Mouse (Mus musculus) cortical plate, adult 2 months (tissue): ENCODE results near the gene Gm28048. TPM values are rescaled to one million over a fixed set of nuclear protein-coding genes. Genes with fewer than 3 reads are reported as not detected.
A peak's percentile ranks its signal among the peaks of the same experiment; 100 is the strongest.

Source experiments
- H3K27ac ChIP-seq: fragments of 200-500 bp; 2 replicates; pipeline ENCODE4 v1.5.1; 2012; ENCODE audit warnings: low read length, control low read depth, inconsistent platforms; ENCODE audit not compliant: insufficient read depth
- H3K4me1 ChIP-seq: fragments of 200-500 bp; 2 replicates; pipeline ENCODE4 v1.6.1; 2011; ENCODE audit warnings: low read length; ENCODE audit not compliant: control insufficient read depth, insufficient read depth
- H3K4me3 ChIP-seq: fragments of 200-500 bp; 2 replicates; pipeline ENCODE4 v1.5.1; 2011; ENCODE audit warnings: mild to moderate bottlenecking, low read length, control low read depth; ENCODE audit not compliant: insufficient read depth
- CTCF ChIP-seq: fragments of 200-500 bp; IDR thresholded peaks from 2 replicates; pipeline ENCODE4 v1.5.1; 2011; ENCODE audit warnings: mild to moderate bottlenecking, control low read depth, low read length; ENCODE audit not compliant: insufficient read depth; ENCODE audit errors: extremely low read depth
- POLR2A ChIP-seq: fragments of 200-500 bp; IDR thresholded peaks from 2 replicates; pipeline ENCODE4 v1.6.1; 2011; ENCODE audit warnings: mild to moderate bottlenecking, low read length, control low read depth; ENCODE audit not compliant: insufficient read depth; ENCODE audit errors: extremely low read depth
- polyA plus RNA-seq: library from polyadenylated mRNA; depleted of rRNA; stranded (reverse); fragments of >200 nt; gene quantifications from 2 replicates; pipeline ENCODE4 v1.2.3, GENCODE M21; 2012

Gm28048 gene
- polyA plus RNA-seq, 1 experiment = 7.3 TPM

DNA sequence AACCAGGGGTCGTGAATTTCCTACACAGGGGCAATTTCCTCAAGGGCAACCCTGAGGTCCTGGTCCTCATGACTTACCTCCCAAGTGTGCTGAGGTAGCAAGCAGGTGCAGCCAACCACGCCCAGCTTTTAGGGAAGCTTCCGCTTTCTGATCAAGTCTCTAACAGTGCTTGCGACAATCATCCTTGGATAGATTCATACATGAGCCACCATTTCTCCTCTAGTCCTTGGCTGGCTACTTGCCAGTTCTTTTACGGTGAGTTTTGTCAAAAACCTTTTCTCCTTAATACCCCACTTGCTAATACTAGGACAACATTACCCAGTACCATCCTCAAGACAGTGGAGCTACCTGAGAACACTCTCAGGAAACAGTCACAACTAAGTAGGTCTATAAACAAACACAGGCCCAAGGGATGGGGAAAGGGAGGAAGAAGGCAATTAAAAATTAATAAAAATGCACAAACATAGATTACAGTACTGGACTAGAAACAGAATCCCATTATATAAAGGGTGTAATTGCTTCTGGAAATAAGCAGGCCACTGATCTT lies 133.2 kb downstream of the Gm28048 start:
- Histone ChIP-seq H3K4me1 (peaks cover 11% of the 10 kb centered on the region), H3K27ac (no peak overlapping the region), H3K4me3 (no peak overlapping the region)
- TF ChIP-seq CTCF (no peak), POLR2A (no peak)

DNA sequence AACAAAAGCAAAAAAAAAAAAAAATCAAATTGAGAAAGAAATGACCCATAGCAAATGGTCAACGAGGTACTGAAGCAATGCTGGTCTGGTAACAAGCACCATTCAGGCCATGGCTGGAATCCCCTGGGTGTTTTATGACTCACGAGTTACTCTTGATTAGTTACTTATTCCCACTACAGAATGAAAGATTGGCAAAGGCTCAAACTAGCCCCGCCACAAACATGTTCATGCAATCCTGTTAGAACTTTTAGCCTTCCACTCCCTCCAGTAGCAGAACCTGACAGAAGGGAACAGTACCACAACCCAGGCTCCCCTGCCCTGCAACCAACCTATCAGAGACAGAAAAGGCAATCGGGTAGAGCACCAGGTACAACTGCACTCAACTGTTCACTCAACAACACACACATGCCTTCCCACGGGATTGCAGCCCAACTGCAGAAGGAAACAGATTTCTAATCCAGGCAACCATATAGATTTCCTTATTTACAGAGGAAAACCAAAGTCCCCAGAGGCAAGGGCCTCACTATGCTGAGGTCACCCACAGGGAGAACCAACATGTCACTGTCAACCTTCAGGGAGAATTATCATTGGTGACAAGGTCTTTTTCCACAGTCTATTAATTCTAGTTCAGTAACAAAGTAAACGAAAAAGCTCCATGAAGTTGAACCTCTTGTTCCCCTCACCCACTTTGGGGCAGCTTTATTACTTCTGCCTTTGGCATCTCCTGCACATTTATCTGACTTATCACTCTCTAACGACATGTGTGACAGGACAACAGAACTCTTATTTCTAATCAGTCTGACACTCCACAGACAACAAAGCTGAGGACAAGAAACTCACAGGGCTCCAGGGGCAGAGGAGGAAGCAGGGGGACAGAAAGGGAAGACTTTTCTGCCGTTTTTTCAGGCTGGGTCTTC lies 133.9 kb downstream of the Gm28048 start:
- H3K4me1 ChIP-seq = peaks cover 11% of the 10 kb centered on the region
- no peak overlapping the region for H3K27ac ChIP-seq
- TF ChIP-seq CTCF (no peak), POLR2A (no peak)
- H3K4me3 ChIP-seq = no peak overlapping the region

DNA sequence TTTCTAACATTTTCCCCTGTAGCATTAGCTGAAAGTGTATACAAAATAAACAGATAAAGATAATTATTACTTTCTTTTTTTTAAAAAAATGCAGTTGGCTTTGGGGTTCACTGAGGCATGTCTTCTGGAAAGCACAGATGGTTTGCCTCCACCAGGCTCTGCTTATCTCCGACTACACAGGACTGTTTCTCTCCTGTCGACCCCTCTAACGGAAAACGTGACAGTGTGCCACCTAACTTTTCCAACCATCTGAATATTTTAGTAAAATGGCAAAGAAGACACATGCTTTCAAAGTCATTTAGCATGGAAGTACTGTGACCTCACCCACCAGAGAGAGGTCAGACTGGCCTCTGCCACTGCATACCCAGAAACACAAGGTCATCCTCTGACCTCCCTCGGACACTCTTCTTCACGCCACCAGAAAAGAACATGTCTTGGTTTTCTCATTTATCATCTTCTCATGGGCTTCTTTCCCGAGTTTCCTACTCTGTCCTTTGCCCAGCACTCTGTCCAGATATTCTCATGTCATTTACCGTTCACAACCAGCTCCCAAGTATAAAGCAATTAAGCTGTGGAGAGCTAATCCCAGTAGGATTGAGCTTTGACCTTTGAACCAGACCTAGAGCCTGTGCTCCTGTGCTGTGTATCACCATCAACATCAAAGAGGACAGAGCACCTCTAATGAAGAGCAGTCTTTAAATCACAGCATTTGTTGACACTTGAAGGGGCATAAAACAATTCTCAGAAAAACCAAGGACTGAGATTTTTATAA lies 134.7 kb downstream of the Gm28048 start:
- peaks cover 9% of the 10 kb centered on the region for H3K4me1 ChIP-seq
- H3K27ac ChIP-seq = no peak overlapping the region
- TF ChIP-seq POLR2A (no peak), CTCF (no peak)
- no peak overlapping the region for H3K4me3 ChIP-seq

GRCm38 (mm10) chr11:22846093-22846835 lies 135.6 kb downstream of the Gm28048 start:
- no peak for TF ChIP-seq POLR2A
- no peak for TF ChIP-seq CTCF
- Histone ChIP-seq H3K4me3 (no peak overlapping the region), H3K4me1 (peaks cover 9% of the 10 kb centered on the region), H3K27ac (peak overlapping the region; percentile 48)

- Histone ChIP-seq H3K4me3 (no peak overlapping the region), H3K27ac (peak overlapping the region; percentile 48; the same call in 1 of the 2 replicates), H3K4me1 (peaks cover 7% of the 10 kb centered on the region)
- TF ChIP-seq POLR2A (no peak), CTCF (no peak)
Observed at GRCm38 (mm10) chr11:22844754-22845718, 136.9 kb downstream of the Gm28048 start.

DNA sequence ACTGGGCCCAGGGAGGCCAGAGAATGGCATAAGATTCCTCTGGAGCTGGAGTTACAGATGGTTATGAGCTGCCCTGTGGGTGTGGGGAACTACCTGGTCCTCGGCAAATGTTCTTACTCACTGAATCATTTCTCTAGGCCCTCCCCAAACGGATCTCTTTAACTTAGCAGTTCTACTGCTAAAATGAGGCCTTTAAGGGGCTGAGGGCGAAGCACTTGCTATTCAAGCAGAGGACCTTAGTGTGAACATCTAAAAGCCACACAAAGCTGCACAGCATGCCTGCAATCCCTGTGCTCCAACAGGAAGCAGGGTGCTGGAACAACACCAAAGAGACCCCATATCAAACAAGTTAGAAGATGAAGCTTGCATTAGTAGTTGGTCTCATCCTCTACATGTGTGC lies 142.4 kb downstream of the Gm28048 start:
- H3K27ac ChIP-seq = no peak overlapping the region
- H3K4me1 ChIP-seq = peaks cover 2% of the 10 kb centered on the region; the same call in 1 of the 2 replicates
- no peak for TF ChIP-seq POLR2A
- no peak for TF ChIP-seq CTCF
- no peak overlapping the region for H3K4me3 ChIP-seq

GRCm38 (mm10) chr11:22838361-22838760 lies 143.5 kb downstream of the Gm28048 start:
- TF ChIP-seq CTCF = no peak
- no peak for TF ChIP-seq POLR2A
- H3K27ac ChIP-seq = no peak overlapping the region
- H3K4me1 ChIP-seq = peaks cover 2% of the 10 kb centered on the region; the same call in 1 of the 2 replicates

GRCm38 (mm10) chr11:22836269-22836668 lies 145.6 kb downstream of the Gm28048 start:
- TF ChIP-seq CTCF (no peak), POLR2A (no peak)
- Histone ChIP-seq H3K4me1 (peaks cover 2% of the 10 kb centered on the region; the same call in 1 of the 2 replicates), H3K4me3 (no peak overlapping the region), H3K27ac (no peak overlapping the region)

More at GRCm38 (mm10) chr11:22838361-22838760, 143.5 kb downstream of the Gm28048 start:
- no peak overlapping the region for H3K4me3 ChIP-seq
